Mouse (Mus musculus) cerebellum, adult 2 months (tissue): ENCODE measurements around the gene Npff.

Source experiments
- CTCF ChIP-seq: fragments of 200-500 bp; IDR thresholded peaks from 2 replicates; pipeline ENCODE4 v1.5.1; 2011; ENCODE audit warnings: low read depth, mild to moderate bottlenecking, control low read depth, low read length, moderate library complexity, borderline replicate concordance; ENCODE audit not compliant: insufficient read depth
- POLR2A ChIP-seq: fragments of 200-500 bp; IDR thresholded peaks from 2 replicates; pipeline ENCODE4 v1.6.1; 2011; ENCODE audit warnings: low read length, control low read depth, borderline replicate concordance; ENCODE audit not compliant: insufficient read depth

- TF ChIP-seq CTCF (no peak), POLR2A (no peak)
Observed at GRCm38 (mm10) chr15:102500479-102500878, 24.3 kb downstream of the Npff start.
